Mouse (Mus musculus) spleen, adult 2 months (tissue): Measurements from ENCODE around the gene Apol7e.

Experiments
- CTCF ChIP-seq: fragments of 200-500 bp; IDR thresholded peaks from 2 replicates; pipeline ENCODE4 v1.5.1; 2011; ENCODE audit warnings: mild to moderate bottlenecking, inconsistent platforms; ENCODE audit not compliant: insufficient read depth, insufficient read length, insufficient replicate concordance; ENCODE audit errors: extremely low read depth
- POLR2A ChIP-seq: fragments of 200-500 bp; IDR thresholded peaks from 2 replicates; pipeline ENCODE4 v1.6.1; 2011; ENCODE audit warnings: low read depth, low read length, inconsistent platforms

- no peak for TF ChIP-seq POLR2A
- no peak for TF ChIP-seq CTCF
Measured at GRCm38 (mm10) chr15:77748414-77748813, 49.8 kb downstream of the Apol7e start.
